Mouse (Mus musculus) lung, postnatal 14 days (tissue): ENCODE data around the gene Exosc1.

Experiments used
- DNase-seq: peaks from one replicate; pipeline ENCODE4 v3.0.0; 2021

The Exosc1 gene

GRCm38 (mm10) chr19:41912121-41913080 lies 20.8 kb downstream of the Exosc1 start:
- DNase-seq = peak; percentile 34

GRCm38 (mm10) chr19:41911178-41912073 lies 21.8 kb downstream of the Exosc1 start, which contains the start of gene Pgam1:
TSS of gene Pgam1 (plus strand) at chr19:41911923.
- peak; percentile 97 for DNase-seq

GRCm38 (mm10) chr19:41910396-41910795 lies 22.8 kb downstream of the Exosc1 start:
- DNase-seq = no peak

GRCm38 (mm10) chr19:41908736-41909135 lies 24.5 kb downstream of the Exosc1 start:
- no peak for DNase-seq

GRCm38 (mm10) chr19:41907079-41907760 lies 26.0 kb downstream of the Exosc1 start:
- no peak for DNase-seq

- no peak for DNase-seq
Measured at GRCm38 (mm10) chr19:41906311-41907078, 26.7 kb downstream of the Exosc1 start.

- DNase-seq = no peak
Measured at GRCm38 (mm10) chr19:41905246-41905645, 28.0 kb downstream of the Exosc1 start.

GRCm38 (mm10) chr19:41902848-41903593 lies 30.2 kb downstream of the Exosc1 start:
- DNase-seq = no peak

- DNase-seq = no peak
Measured at GRCm38 (mm10) chr19:41901696-41902095, 31.5 kb downstream of the Exosc1 start.

- no peak for DNase-seq
Measured at GRCm38 (mm10) chr19:41900495-41901090, 32.6 kb downstream of the Exosc1 start.

GRCm38 (mm10) chr19:41898860-41899259 lies 34.4 kb downstream of the Exosc1 start:
- peak; percentile 40 for DNase-seq

- DNase-seq = no peak
Measured at GRCm38 (mm10) chr19:41896319-41896711, 36.9 kb downstream of the Exosc1 start.

GRCm38 (mm10) chr19:41895460-41896318 lies 37.5 kb downstream of the Exosc1 start, which contains the start of gene Rrp12:
TSS of gene Rrp12 (minus strand) at chr19:41896173.
- DNase-seq = peak; percentile 79

- DNase-seq = no peak
Measured at GRCm38 (mm10) chr19:41894959-41895358, 38.3 kb downstream of the Exosc1 start.

GRCm38 (mm10) chr19:41888191-41888590 lies 45.0 kb downstream of the Exosc1 start:
- no peak for DNase-seq

GRCm38 (mm10) chr19:41883882-41884281 lies 49.3 kb downstream of the Exosc1 start:
- DNase-seq = no peak

GRCm38 (mm10) chr19:41881842-41882241 lies 51.4 kb downstream of the Exosc1 start:
- no peak for DNase-seq

GRCm38 (mm10) chr19:41874356-41874755 lies 58.9 kb downstream of the Exosc1 start:
- DNase-seq = no peak
